Mouse (Mus musculus) lung, postnatal 0 days (tissue): ENCODE results near the gene Selenof. TPM values are rescaled to one million over a fixed set of nuclear protein-coding genes. Genes with fewer than 3 reads are reported as not detected.

Experiments used
- ATAC-seq: fragments of 200-750 bp; cut with Nextera tagmentation; 2 replicates; pipeline ENCODE4 v1.8.0; 2017; ENCODE audit warnings: moderate library complexity
- DNase-seq: peaks from one replicate; pipeline ENCODE4 v3.0.0-alpha.2; 2016; ENCODE audit warnings: low spot score
- H3K27ac ChIP-seq: fragments of 300-500 bp; sonication (generic); 2 replicates; pipeline ENCODE4 v1.5.1; 2014; ENCODE audit warnings: antibody characterized with exemption, mild to moderate bottlenecking, low read length, mixed read lengths
- H3K27me3 ChIP-seq: fragments of 300-500 bp; sonication (generic); replicated peaks from 2 replicates; pipeline ENCODE4 v1.6.1; 2014; ENCODE audit warnings: low read length, mixed read lengths; ENCODE audit not compliant: insufficient read depth
- H3K36me3 ChIP-seq: fragments of 300-500 bp; sonication (generic); 2 replicates; pipeline ENCODE4 v1.6.1; 2014; ENCODE audit warnings: low read length, mixed read lengths; ENCODE audit not compliant: insufficient read depth
- H3K4me1 ChIP-seq: fragments of 300-500 bp; sonication (generic); 2 replicates; pipeline ENCODE4 v1.6.1; 2014; ENCODE audit warnings: antibody characterized with exemption, low read depth, low read length, mixed read lengths; ENCODE audit not compliant: insufficient read depth
- H3K4me2 ChIP-seq: fragments of 300-500 bp; sonication (generic); replicated peaks from 2 replicates; pipeline ENCODE4 v1.6.1; 2014; ENCODE audit warnings: low read depth, mild to moderate bottlenecking, low read length, moderate library complexity, mixed read lengths
- H3K4me3 ChIP-seq: fragments of 300-500 bp; sonication (generic); 2 replicates; pipeline ENCODE4 v1.5.1; 2014; ENCODE audit warnings: low read depth, low read length
- H3K9ac ChIP-seq: fragments of 300-500 bp; sonication (generic); replicated peaks from 2 replicates; pipeline ENCODE4 v1.6.1; 2014; ENCODE audit warnings: low read depth, mild to moderate bottlenecking
- H3K9me3 ChIP-seq: fragments of 300-500 bp; sonication (generic); 2 replicates; pipeline ENCODE4 v1.6.1; 2016; ENCODE audit warnings: low read length, mixed read lengths
- CTCF ChIP-seq: IDR thresholded peaks from 2 replicates; pipeline ENCODE4 v1.5.1; 2016; ENCODE audit warnings: antibody characterized with exemption, mild to moderate bottlenecking
- EP300 ChIP-seq: IDR thresholded peaks from 2 replicates; pipeline ENCODE4 v1.6.1; 2016; ENCODE audit warnings: antibody characterized with exemption, mild to moderate bottlenecking, control low read depth
- WGBS: fragments of 180-500 bp; shearing (Covaris S2); extraction: QIAGEN DNeasy Blood & Tissue Kit; methylation state at CpG from one replicate; pipeline ENCODE4 v1.1.7; 2014; 5-methylcytosine and 5-hydroxymethylcytosine counted together
- polyA plus RNA-seq: library from polyadenylated mRNA; unstranded; fragments of >200 nt; fragmentation: Nextera tagmentation; extraction: Ambion mirVana; gene quantifications from 2 replicates; pipeline ENCODE4 v1.2.1, GENCODE M21; 2015

The Selenof gene
- polyA plus RNA-seq = 837 and 926 TPM in 2 replicates

- no peaks in the 10 kb centered on the region for H3K27me3 ChIP-seq
- no peaks in the 10 kb centered on the region for H3K9me3 ChIP-seq
- ATAC-seq (peak; percentile 97), DNase-seq (peak; percentile 100)
- H3K36me3 ChIP-seq = no peaks in the 10 kb centered on the region
- H3K4me1 ChIP-seq = peaks cover 15% of the 10 kb centered on the region; the same call in 1 of the 2 replicates
- peak within 1 kb of the TSS; percentile 80 for H3K9ac ChIP-seq
- peak within 1 kb of the TSS; percentile 97 for H3K4me2 ChIP-seq
- TF ChIP-seq CTCF (peak; percentile 42), EP300 (peak; percentile 82)
- peak within 1 kb of the TSS; percentile 93 for H3K4me3 ChIP-seq
- peak within 1 kb of the TSS; percentile 93 for H3K27ac ChIP-seq
- WGBS = under 1% methylated on average over 47 of the region's 69 CpGs
These were observed at the start of gene Selenof, which contains the start of gene Hs2st1 for GRCm38 (mm10) chr3:144570047-144570815. Gene Selenof, plus strand, starts transcription at chr3:144570304. Gene Hs2st1, minus strand, starts transcription at chr3:144570181.

GRCm38 (mm10) chr3:144527918-144528317 lies 42.2 kb upstream of the Selenof start:
- TF ChIP-seq CTCF = no peak
- no peak for TF ChIP-seq EP300
- H3K4me3 ChIP-seq = no peak overlapping the region
- H3K27ac ChIP-seq = no peak overlapping the region
- no peaks in the 10 kb centered on the region for H3K27me3 ChIP-seq
- H3K4me1 ChIP-seq = no peaks in the 10 kb centered on the region
- no peak overlapping the region for H3K4me2 ChIP-seq
- 83% methylated on average over 7 of the region's 7 CpGs for WGBS
- no peaks in the 10 kb centered on the region for H3K36me3 ChIP-seq
- H3K9ac ChIP-seq = no peak overlapping the region
- H3K9me3 ChIP-seq = no peaks in the 10 kb centered on the region
- ATAC-seq (no peak), DNase-seq (no peak)

- no peak; the same call in 1 of the 2 replicates for ATAC-seq
- Histone ChIP-seq H3K9me3 (no peaks in the 10 kb centered on the region), H3K4me1 (no peaks in the 10 kb centered on the region), H3K27me3 (no peaks in the 10 kb centered on the region), H3K36me3 (no peaks in the 10 kb centered on the region), H3K4me2 (no peak overlapping the region), H3K27ac (no peak overlapping the region), H3K9ac (no peak overlapping the region), H3K4me3 (no peak overlapping the region)
- TF ChIP-seq EP300 (0 out of 2 replicates have a peak, but pooled peaks have one; percentile 13), CTCF (peak; percentile 52)
- DNase-seq = peak; percentile 69
- WGBS = 36% methylated on average over 5 of the region's 5 CpGs
These were observed 39.1 kb upstream of the Selenof start for GRCm38 (mm10) chr3:144531023-144531422.

GRCm38 (mm10) chr3:144535056-144535455 lies 35.0 kb upstream of the Selenof start:
- H3K9ac ChIP-seq = no peak overlapping the region
- H3K27ac ChIP-seq = no peak overlapping the region
- no peak overlapping the region for H3K4me3 ChIP-seq
- H3K27me3 ChIP-seq = no peaks in the 10 kb centered on the region
- TF ChIP-seq EP300 (no peak), CTCF (no peak)
- WGBS = 91% methylated on average over 4 of the region's 4 CpGs
- ATAC-seq = no peak
- H3K4me1 ChIP-seq = peaks cover 1% of the 10 kb centered on the region; the same call in 1 of the 2 replicates
- DNase-seq = no peak
- H3K4me2 ChIP-seq = no peak overlapping the region
- H3K36me3 ChIP-seq = no peaks in the 10 kb centered on the region
- no peaks in the 10 kb centered on the region for H3K9me3 ChIP-seq

GRCm38 (mm10) chr3:144537078-144537855 lies 32.8 kb upstream of the Selenof start:
- 59% methylated on average over 7 of the region's 7 CpGs for WGBS
- H3K4me3 ChIP-seq = no peak overlapping the region
- peaks cover 4% of the 10 kb centered on the region; the same call in 1 of the 2 replicates for H3K4me1 ChIP-seq
- H3K9me3 ChIP-seq = no peaks in the 10 kb centered on the region
- ATAC-seq (peak; percentile 70), DNase-seq (peak; percentile 51)
- no peak overlapping the region for H3K4me2 ChIP-seq
- H3K36me3 ChIP-seq = no peaks in the 10 kb centered on the region
- no peaks in the 10 kb centered on the region for H3K27me3 ChIP-seq
- no peak overlapping the region for H3K9ac ChIP-seq
- TF ChIP-seq EP300 = no peak
- TF ChIP-seq CTCF = no peak
- H3K27ac ChIP-seq = no peak overlapping the region

- Histone ChIP-seq H3K9me3 (no peaks in the 10 kb centered on the region), H3K4me2 (no peak overlapping the region), H3K27me3 (no peaks in the 10 kb centered on the region), H3K4me3 (no peak overlapping the region), H3K4me1 (peaks cover 4% of the 10 kb centered on the region; the same call in 1 of the 2 replicates), H3K9ac (no peak overlapping the region), H3K27ac (no peak overlapping the region), H3K36me3 (no peaks in the 10 kb centered on the region)
- ATAC-seq = no peak
- TF ChIP-seq CTCF = no peak
- TF ChIP-seq EP300 = no peak
- DNase-seq = no peak
- 38% methylated on average over 3 of the region's 3 CpGs for whole genome bisulfite sequencing
These were observed 31.1 kb upstream of the Selenof start for GRCm38 (mm10) chr3:144539051-144539450.
